Mouse (Mus musculus): ENCODE measurements around the gene Rps8. TPM values are rescaled to one million over a fixed set of nuclear protein-coding genes. Genes with fewer than 3 reads are reported as not detected.

Gene Rps8
- total RNA-seq, 1 experiment from 2014 or later: 935 TPM

DNA sequence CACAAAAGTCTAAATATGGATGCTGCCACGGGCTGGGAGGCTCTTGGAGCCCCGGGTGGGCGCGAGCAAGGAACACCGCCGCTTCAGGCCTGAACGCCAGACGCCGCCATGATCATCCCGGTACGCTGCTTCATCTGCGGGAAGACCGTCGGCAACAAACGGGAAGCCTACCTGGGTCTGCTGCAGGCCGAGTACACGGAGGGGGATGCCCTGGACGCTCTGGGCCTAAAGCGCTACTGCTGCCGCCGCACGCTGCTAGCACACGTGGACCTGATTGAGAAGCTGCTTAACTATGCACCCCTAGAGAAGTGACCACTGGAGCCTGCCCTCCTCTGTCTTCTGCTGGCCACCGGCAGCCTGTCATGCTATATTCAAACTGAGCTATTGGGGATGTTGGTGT, 7.2 kb downstream of the Rps8 start:
- DNase-seq: no peak

- no peak for DNase-seq
Observed at GRCm38 (mm10) chr4:117148047-117148713, 7.9 kb downstream of the Rps8 start.

DNA sequence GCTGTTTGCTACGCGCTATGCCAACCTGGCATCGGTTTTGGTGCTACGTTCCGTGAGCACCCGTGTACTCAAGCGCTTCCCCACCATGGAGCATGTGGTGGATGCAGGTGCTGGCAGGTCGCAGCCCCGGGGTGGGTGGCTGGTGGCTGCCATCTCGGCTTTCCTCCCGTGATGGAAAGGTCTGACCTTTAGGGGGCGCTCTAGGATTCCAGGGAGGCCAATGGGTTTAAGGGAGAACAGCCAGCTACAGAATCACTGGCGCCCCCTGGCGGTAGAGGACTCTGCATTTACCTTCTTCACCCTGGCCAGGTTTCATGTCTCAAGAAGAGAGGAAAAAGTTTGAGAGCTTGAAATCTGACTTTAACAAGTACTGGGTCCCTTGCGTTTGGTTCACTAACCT, 9.9 kb downstream of the Rps8 start:
- DNase-seq: peak; percentile 97

- no peak for DNase-seq
Observed at GRCm38 (mm10) chr4:117145248-117145647, 10.8 kb downstream of the Rps8 start.

DNA sequence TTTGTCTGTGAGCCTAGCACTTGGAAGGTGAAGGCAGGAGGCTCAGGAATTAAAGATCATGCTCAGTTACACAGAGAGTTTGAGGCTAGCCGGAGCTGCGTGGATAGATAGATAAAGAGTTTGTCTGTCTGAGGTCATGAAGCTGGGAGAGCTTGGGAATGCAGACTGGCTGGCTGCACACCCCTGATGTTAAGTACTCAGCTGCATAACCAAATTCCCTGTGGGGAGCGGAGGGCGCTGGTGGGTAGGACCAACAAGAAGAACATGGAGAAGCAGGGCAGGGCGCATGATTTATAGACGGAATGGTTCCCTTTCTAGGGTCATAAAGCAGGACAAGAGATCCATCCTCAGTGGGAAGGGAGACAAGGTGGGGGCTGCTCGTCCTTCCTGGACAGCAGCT, 13.0 kb downstream of the Rps8 start:
- DNase-seq: no peak

DNA sequence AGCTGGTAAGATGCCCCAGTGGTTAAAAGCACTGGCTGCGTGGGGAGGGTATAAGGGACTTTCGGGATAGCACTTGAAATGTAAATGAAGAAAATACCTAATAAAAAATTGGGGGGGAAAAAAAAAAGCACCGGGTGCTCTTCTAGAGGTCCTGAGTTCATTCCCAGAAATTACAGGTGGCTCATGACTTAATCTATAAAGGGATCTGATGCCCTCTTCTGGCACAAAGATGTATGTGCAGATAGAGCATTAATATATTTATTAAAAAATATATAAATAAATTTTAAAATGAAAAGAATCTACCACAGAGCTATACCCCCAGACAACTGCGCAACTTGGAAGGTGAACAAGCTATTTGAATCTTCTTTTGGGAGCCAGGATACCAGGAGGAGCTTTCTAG, 15.4 kb downstream of the Rps8 start:
- DNase-seq: no peak

- DNase-seq: peak; percentile 67
Observed at GRCm38 (mm10) chr4:117139217-117139612, 16.8 kb downstream of the Rps8 start.

GRCm38 (mm10) chr4:117138295-117139216, 17.5 kb downstream of the Rps8 start:
- DNase-seq: peak; percentile 2

DNA sequence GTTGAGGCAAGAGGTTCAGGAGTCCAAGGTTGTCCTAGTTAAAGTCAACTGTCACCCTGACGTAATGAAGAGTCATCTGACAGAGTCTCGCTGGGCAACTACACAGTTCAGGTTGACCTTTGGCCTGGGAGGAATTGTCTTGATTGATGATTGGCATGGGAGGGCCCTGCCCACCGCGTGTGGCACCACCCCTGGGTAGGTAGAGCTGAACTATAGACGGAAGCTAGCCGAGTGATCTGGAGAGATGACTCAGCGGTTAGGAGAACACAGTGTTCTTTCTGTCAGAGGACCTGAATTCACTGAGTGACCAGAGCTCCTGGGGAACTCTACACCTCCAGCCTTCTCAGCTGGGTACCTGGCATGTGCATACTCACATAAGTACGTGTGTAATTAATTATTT, 20.0 kb downstream of the Rps8 start:
- peak; percentile 80 for DNase-seq

GRCm38 (mm10) chr4:117134601-117134995, 21.4 kb downstream of the Rps8 start:
- no peak for DNase-seq

GRCm38 (mm10) chr4:117133817-117134600, 22.0 kb downstream of the Rps8 start, which contains the start of gene Plk3:
Gene Plk3, minus strand, starts transcription at chr4:117133963.
- DNase-seq: peak; percentile 98

- no peak for DNase-seq
Observed at GRCm38 (mm10) chr4:117133366-117133796, 22.7 kb downstream of the Rps8 start.

- no peak for DNase-seq
Observed at GRCm38 (mm10) chr4:117132794-117133143, 23.3 kb downstream of the Rps8 start.

GRCm38 (mm10) chr4:117131890-117132793, 23.9 kb downstream of the Rps8 start:
- DNase-seq: no peak

GRCm38 (mm10) chr4:117131198-117131597, 24.8 kb downstream of the Rps8 start:
- DNase-seq: no peak

- no peak for DNase-seq
Observed at GRCm38 (mm10) chr4:117130790-117131189, 25.3 kb downstream of the Rps8 start.

DNA sequence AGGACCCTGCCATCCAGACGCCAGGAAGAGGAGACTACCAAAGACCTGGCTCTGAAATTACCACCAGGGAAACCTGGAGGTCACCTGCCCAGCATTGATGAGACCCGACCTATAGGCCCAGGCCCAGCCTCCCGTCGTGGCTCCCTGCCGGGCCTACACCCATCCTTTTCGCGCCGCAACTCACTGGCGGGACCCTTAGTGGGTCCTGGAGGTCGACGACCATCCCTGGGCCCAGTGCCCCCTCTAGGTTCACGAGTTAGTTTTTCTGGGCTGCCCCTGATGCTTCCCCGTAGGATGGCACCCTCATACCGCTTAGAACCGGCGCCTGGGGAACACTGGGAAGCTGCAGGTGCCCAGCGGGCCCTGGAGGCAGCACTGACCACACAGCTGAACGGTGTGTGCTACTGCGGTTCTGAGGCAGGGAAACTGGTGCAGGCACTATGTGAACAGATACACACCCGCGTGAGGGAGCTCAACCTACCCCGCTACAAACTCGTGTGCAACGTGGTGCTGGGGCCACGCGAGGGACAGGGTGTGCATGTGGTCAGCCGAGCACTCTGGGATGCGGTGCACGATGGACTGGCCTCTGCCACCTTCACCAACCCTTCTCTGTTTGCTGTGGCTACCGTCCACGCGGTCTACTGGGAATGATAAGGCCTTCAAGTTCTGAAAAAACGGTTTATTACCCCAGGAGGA, 27.9 kb downstream of the Rps8 start:
- no peak for DNase-seq

- DNase-seq: no peak
Observed at GRCm38 (mm10) chr4:117126675-117127290, 29.3 kb downstream of the Rps8 start, which contains the start of gene Tctex1d4. Gene Tctex1d4, plus strand, starts transcription at chr4:117126794.

DNA sequence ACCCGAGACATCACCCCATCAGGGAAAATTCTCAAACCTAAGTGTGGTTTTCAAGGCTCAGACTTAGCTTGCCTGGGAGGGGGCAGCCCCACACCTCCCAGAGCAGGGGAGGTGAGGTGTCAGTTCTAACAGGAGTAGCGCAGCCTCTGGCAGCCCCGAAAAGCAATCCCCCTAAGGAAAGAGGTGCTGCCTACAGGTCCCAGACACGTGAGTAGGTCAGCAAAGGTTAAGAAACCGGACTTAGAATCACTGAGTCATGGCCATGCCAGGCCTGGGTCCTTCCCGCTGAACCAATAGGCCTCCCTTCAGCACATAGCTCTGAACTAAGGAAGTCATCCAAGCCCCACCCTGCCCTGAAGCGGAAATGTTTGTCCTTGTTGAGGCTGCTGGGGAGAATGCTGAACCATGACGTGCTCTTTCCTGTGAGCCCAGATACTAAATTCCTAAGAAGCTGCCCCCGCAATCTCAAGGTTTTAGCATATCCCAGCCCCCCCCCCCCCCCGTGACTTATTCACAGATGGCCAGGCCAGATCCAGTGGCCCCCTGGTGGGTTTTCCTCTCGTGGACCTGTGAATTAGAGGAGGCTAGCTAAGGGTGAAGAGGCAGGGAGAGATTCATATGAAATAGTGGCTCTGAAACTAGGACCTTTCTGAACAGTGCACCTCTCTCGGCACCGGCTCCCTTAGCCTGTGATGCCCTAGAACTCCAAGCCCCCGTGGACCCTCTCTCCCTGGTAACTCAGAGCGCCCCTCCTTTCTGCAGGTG, 30.0 kb downstream of the Rps8 start:
- peak; percentile 81 for DNase-seq

Measured in adrenal gland, postnatal 14 days (tissue).